Mouse (Mus musculus) lung, adult 2 months (tissue): ENCODE measurements around the gene Txnip.

ENCODE experiments used
- CTCF ChIP-seq: fragments of 200-500 bp; IDR thresholded peaks from 2 replicates; pipeline ENCODE4 v1.5.1; 2011; ENCODE audit warnings: mild to moderate bottlenecking, low read length, control low read depth; ENCODE audit not compliant: insufficient read depth
- POLR2A ChIP-seq: fragments of 200-500 bp; IDR thresholded peaks from 2 replicates; pipeline ENCODE4 v1.6.1; 2011; ENCODE audit warnings: low read depth, mild to moderate bottlenecking, control low read depth, low read length, borderline replicate concordance; ENCODE audit errors: extremely low read depth

GRCm38 (mm10) chr3:96555999-96556614 is 1.6 kb upstream of the Txnip start:
- no peak for TF ChIP-seq CTCF
- no peak for TF ChIP-seq POLR2A
